Mouse (Mus musculus) erythroblast, embryonic 14.5 days (primary cell): Measurements from ENCODE around the gene Ift57. TPM values are rescaled to one million over a fixed set of nuclear protein-coding genes. Genes with fewer than 3 reads are reported as not detected.

Experiments
- H3K27me3 ChIP-seq: 2 replicates; pipeline ENCODE4 v1.6.1; 2012; ENCODE audit warnings: inconsistent platforms; ENCODE audit not compliant: control insufficient read depth
- H3K36me3 ChIP-seq: 2 replicates; pipeline ENCODE4 v1.6.1; 2012; ENCODE audit warnings: mild to moderate bottlenecking, inconsistent platforms; ENCODE audit not compliant: control insufficient read depth
- H3K4me1 ChIP-seq: 2 replicates; pipeline ENCODE4 v1.6.1; 2012; ENCODE audit warnings: inconsistent platforms; ENCODE audit not compliant: control insufficient read depth
- H3K4me3 ChIP-seq: replicated peaks from 2 replicates; pipeline ENCODE3; 2012; ENCODE audit warnings: moderate library complexity, mild to moderate bottlenecking, inconsistent platforms
- H3K9me3 ChIP-seq: 2 replicates; pipeline ENCODE4 v1.6.1; 2012; ENCODE audit warnings: low read length, inconsistent platforms, mixed read lengths; ENCODE audit not compliant: control insufficient read depth
- GATA1 ChIP-seq: IDR thresholded peaks from 2 replicates; pipeline ENCODE4 v1.6.1; 2012; ENCODE audit warnings: low read length, inconsistent platforms, mixed read lengths
- TAL1 ChIP-seq: IDR thresholded peaks from 3 replicates; pipeline ENCODE4 v1.6.1; 2012; ENCODE audit warnings: low read length, inconsistent platforms, mixed read lengths
- polyA plus RNA-seq: library from polyadenylated mRNA; stranded (reverse); fragments of >175 nt; gene quantifications from 2 replicates; pipeline ENCODE4 v1.2.3, GENCODE M21; 2012

Ift57 gene
- polyA plus RNA-seq, 1 experiment = 0.13 TPM

- H3K9me3 ChIP-seq = no peaks in the 10 kb centered on the region
- no peaks in the 10 kb centered on the region for H3K36me3 ChIP-seq
- TF ChIP-seq GATA1 (no peak), TAL1 (no peak)
- H3K4me3 ChIP-seq = peak overlapping the region; percentile 84
- H3K27me3 ChIP-seq = peaks cover 2% of the 10 kb centered on the region
- peaks cover 22% of the 10 kb centered on the region for H3K4me1 ChIP-seq
These were observed 788 bp downstream of the Ift57 start for GRCm38 (mm10) chr16:49699821-49700220.

- Histone ChIP-seq H3K9me3 (no peaks in the 10 kb centered on the region), H3K36me3 (no peaks in the 10 kb centered on the region), H3K4me3 (no peak overlapping the region), H3K27me3 (no peaks in the 10 kb centered on the region), H3K4me1 (peaks cover 2% of the 10 kb centered on the region)
- no peak for TF ChIP-seq GATA1
- no peak for TF ChIP-seq TAL1
These were observed 9.0 kb downstream of the Ift57 start for GRCm38 (mm10) chr16:49708074-49708473.

- H3K27me3 ChIP-seq = no peaks in the 10 kb centered on the region
- peaks cover 2% of the 10 kb centered on the region for H3K4me1 ChIP-seq
- no peak overlapping the region for H3K4me3 ChIP-seq
- H3K9me3 ChIP-seq = no peaks in the 10 kb centered on the region
- H3K36me3 ChIP-seq = no peaks in the 10 kb centered on the region
- TF ChIP-seq TAL1 (no peak), GATA1 (no peak)
These were observed 11.2 kb downstream of the Ift57 start for GRCm38 (mm10) chr16:49710188-49710587.

GRCm38 (mm10) chr16:49713302-49713701, 14.3 kb downstream of the Ift57 start:
- H3K36me3 ChIP-seq = no peaks in the 10 kb centered on the region
- no peaks in the 10 kb centered on the region for H3K27me3 ChIP-seq
- no peak for TF ChIP-seq GATA1
- no peak for TF ChIP-seq TAL1

DNA sequence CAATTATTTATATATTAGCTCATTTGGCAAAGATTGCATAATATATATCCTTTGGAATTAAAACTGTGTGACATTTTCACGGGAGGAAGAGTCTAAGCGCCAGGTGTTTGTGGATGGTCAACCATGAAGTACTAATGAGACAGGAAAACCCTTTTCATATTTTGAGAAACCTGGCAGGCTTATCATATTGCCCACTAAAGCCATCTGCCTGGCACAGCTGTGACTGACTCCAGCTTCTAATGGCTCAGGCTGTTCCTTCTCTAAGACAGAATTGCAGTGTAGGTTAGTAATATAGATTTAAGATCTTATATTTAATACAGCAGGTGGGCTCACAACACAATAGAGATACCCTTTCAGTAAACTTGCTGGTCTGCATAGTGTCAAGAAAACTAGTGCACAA, 21.6 kb downstream of the Ift57 start:
- TF ChIP-seq GATA1 (no peak), TAL1 (no peak)
- no peak overlapping the region for H3K4me3 ChIP-seq
- H3K36me3 ChIP-seq = no peaks in the 10 kb centered on the region
- H3K4me1 ChIP-seq = peaks cover 13% of the 10 kb centered on the region
- no peaks in the 10 kb centered on the region for H3K9me3 ChIP-seq
- no peaks in the 10 kb centered on the region for H3K27me3 ChIP-seq

More at GRCm38 (mm10) chr16:49713302-49713701, 14.3 kb downstream of the Ift57 start:
- Histone ChIP-seq H3K9me3 (no peaks in the 10 kb centered on the region), H3K4me1 (no peaks in the 10 kb centered on the region; the same call in 1 of the 2 replicates), H3K4me3 (no peak overlapping the region)

DNA sequence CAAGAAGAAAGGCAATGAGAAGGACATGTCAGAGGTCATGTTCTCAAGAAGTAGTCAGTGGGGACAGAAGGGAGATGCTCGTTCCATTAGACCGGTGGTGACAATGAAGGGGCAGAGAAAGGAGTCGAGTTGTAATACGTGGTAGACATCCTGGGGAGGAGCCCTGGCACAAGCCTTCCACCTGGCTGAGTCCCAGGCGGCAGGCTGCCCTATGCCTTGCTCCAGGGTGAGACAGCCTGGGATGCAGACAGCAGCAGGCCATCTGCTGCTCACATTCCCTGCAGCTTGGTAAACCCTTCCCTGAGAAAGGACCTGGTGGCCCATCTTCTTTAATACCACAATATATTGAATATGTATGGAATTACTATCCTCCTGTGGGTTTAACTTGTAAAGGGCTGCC, 22.6 kb downstream of the Ift57 start:
- Histone ChIP-seq H3K27me3 (no peaks in the 10 kb centered on the region), H3K4me3 (no peak overlapping the region), H3K4me1 (peaks cover 15% of the 10 kb centered on the region), H3K36me3 (no peaks in the 10 kb centered on the region), H3K9me3 (no peaks in the 10 kb centered on the region)
- TF ChIP-seq GATA1 = no peak
- TF ChIP-seq TAL1 = no peak

DNA sequence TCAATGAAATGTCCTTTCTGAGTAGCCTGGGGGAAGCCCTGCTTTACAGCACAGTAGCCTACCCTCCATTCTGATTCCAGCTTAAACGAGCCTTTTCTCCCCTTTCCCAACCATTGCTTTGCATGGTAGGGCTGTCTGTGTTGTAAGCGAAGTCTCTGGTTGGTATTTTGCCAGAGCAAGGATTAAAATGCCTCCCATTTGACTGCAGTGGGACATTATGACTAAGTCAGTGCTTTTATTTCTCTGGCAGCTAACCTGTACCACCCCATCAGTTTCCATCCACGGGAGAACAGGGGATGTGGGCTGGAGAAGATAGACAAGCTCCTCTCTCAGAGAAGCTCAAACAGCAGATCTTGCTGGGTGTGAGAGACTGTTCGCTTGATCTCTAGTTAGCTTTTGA, 24.2 kb downstream of the Ift57 start:
- Histone ChIP-seq H3K4me1 (peaks cover 20% of the 10 kb centered on the region), H3K9me3 (no peaks in the 10 kb centered on the region), H3K36me3 (no peaks in the 10 kb centered on the region), H3K4me3 (no peak overlapping the region), H3K27me3 (no peaks in the 10 kb centered on the region)
- TF ChIP-seq TAL1 = no peak
- no peak for TF ChIP-seq GATA1

GRCm38 (mm10) chr16:49724232-49724631, 25.2 kb downstream of the Ift57 start:
- Histone ChIP-seq H3K9me3 (no peaks in the 10 kb centered on the region), H3K4me1 (peaks cover 19% of the 10 kb centered on the region), H3K4me3 (no peak overlapping the region), H3K27me3 (no peaks in the 10 kb centered on the region), H3K36me3 (no peaks in the 10 kb centered on the region)
- TF ChIP-seq GATA1 (no peak), TAL1 (no peak)

DNA sequence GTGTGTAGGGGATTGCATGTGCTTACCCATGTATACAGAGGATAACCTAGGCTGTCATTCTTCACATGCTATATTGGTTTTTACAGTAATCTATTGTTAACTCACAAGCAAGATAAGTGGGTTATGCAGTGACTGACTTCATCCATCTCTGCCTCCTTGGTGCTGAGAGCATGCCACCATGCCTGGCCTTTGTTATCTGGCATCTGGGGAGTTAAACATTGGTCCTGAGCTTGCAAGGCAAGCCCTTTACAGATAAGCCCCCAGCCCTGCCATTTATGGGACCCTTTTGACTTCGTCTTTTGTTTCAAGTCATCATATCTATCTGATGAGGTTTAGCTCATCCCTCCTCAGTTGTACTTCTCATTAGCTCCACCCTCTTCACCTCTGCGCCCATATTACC, 25.9 kb downstream of the Ift57 start:
- TF ChIP-seq TAL1 (no peak), GATA1 (no peak)
- no peaks in the 10 kb centered on the region for H3K9me3 ChIP-seq
- no peaks in the 10 kb centered on the region for H3K27me3 ChIP-seq
- peaks cover 17% of the 10 kb centered on the region for H3K4me1 ChIP-seq
- H3K4me3 ChIP-seq = no peak overlapping the region
- no peaks in the 10 kb centered on the region for H3K36me3 ChIP-seq

- Histone ChIP-seq H3K27me3 (no peaks in the 10 kb centered on the region), H3K9me3 (no peaks in the 10 kb centered on the region), H3K4me1 (peaks cover 17% of the 10 kb centered on the region), H3K36me3 (no peaks in the 10 kb centered on the region), H3K4me3 (no peak overlapping the region)
- TF ChIP-seq TAL1 (no peak), GATA1 (no peak)
These were observed 26.4 kb downstream of the Ift57 start for GRCm38 (mm10) chr16:49725446-49725845.
